Mouse (Mus musculus): ENCODE results near the gene Mob1b.

- TF ChIP-seq POLR2A (IDR thresholded peaks at IDR 0.05; ENCODE audit: insufficient read length, low read depth) (no peak), REST (IDR thresholded peaks at IDR 0.05; ENCODE audit: insufficient read depth, insufficient read length) (no peak), USF1 (IDR thresholded peaks at IDR 0.05; ENCODE audit: low read depth) (no peak), MAX (IDR thresholded peaks at IDR 0.05; ENCODE audit: low read depth) (no peak), TCF12 (IDR thresholded peaks at IDR 0.05; ENCODE audit: insufficient read depth, poor library complexity, severe bottlenecking) (no peak), TCF3 (IDR thresholded peaks at IDR 0.05; ENCODE audit: insufficient read length, low read depth) (no peak), MYOD1 (IDR thresholded peaks at IDR 0.05; ENCODE audit: control insufficient read depth in 1 of 3, insufficient read length in 2 of 3, low read depth in 2 of 3) (no peak), E2F4 (IDR thresholded peaks at IDR 0.05; ENCODE audit: insufficient read depth) (no peak), SRF (IDR thresholded peaks at IDR 0.05; ENCODE audit: control insufficient read depth, insufficient read length, low read depth) (no peak), CEBPB (IDR thresholded peaks at IDR 0.05; ENCODE audit: insufficient read depth, poor library complexity, severe bottlenecking) (no peak), POLR2AphosphoS2 (IDR thresholded peaks at IDR 0.05; ENCODE audit: insufficient read length, low read depth) (no peak)
Observed at GRCm38 (mm10) chr5:88795910-88796584, 75.4 kb downstream of the Mob1b start.

All from myocyte (in vitro differentiated cells).